Mouse (Mus musculus) forebrain, embryonic 15.5 days (tissue): ENCODE results near the gene 4933415A04Rik. TPM values are rescaled to one million over a fixed set of nuclear protein-coding genes. Genes with fewer than 3 reads are reported as not detected.
A peak's percentile ranks its signal among the peaks of the same experiment; 100 is the strongest.

Experiments used
- ATAC-seq: fragments of 200-750 bp; cut with Nextera tagmentation; replicated peaks from 2 replicates; pipeline ENCODE4 v1.8.0; 2017; ENCODE audit warnings: mild to moderate bottlenecking, moderate TSS enrichment, moderate library complexity
- H3K27ac ChIP-seq: fragments of 300-500 bp; sonication (generic); replicated peaks from 2 replicates; pipeline ENCODE4 v1.5.1; 2015; ENCODE audit warnings: mild to moderate bottlenecking, inconsistent platforms
- H3K27me3 ChIP-seq: fragments of 300-500 bp; sonication (generic); 2 replicates; pipeline ENCODE4 v1.6.1; 2015; ENCODE audit warnings: inconsistent platforms
- H3K36me3 ChIP-seq: fragments of 300-500 bp; sonication (generic); 2 replicates; pipeline ENCODE4 v1.6.1; 2015; ENCODE audit warnings: mild to moderate bottlenecking, inconsistent platforms
- H3K4me1 ChIP-seq: fragments of 300-500 bp; sonication (generic); 2 replicates; pipeline ENCODE4 v1.6.1; 2015; ENCODE audit warnings: inconsistent platforms
- H3K4me2 ChIP-seq: fragments of 300-500 bp; sonication (generic); replicated peaks from 2 replicates; pipeline ENCODE4 v1.6.1; 2015; ENCODE audit warnings: mild to moderate bottlenecking, inconsistent platforms
- H3K4me3 ChIP-seq: fragments of 300-500 bp; sonication (generic); 2 replicates; pipeline ENCODE4 v1.5.1; 2015; ENCODE audit warnings: mild to moderate bottlenecking, inconsistent platforms
- H3K9ac ChIP-seq: fragments of 300-500 bp; sonication (generic); replicated peaks from 2 replicates; pipeline ENCODE4 v1.6.1; 2015; ENCODE audit warnings: mild to moderate bottlenecking, inconsistent platforms
- H3K9me3 ChIP-seq: fragments of 300-500 bp; sonication (generic); 2 replicates; pipeline ENCODE4 v1.6.1; 2016; ENCODE audit warnings: inconsistent platforms
- WGBS: fragments of 180-500 bp; shearing (Covaris S2); methylation state at CpG from one replicate; pipeline ENCODE4 v1.1.7; 2015; ENCODE audit warnings: mixed read lengths; 5-methylcytosine and 5-hydroxymethylcytosine counted together
- polyA plus RNA-seq: library from polyadenylated mRNA; unstranded; fragments of >200 nt; fragmentation: Nextera tagmentation; extraction: Ambion mirVana; gene quantifications from 2 replicates; pipeline ENCODE4 v1.2.1, GENCODE M21; 2015

Gene 4933415A04Rik
- polyA plus RNA-seq, 1 experiment from 2014 or later, result 2.9 TPM

DNA sequence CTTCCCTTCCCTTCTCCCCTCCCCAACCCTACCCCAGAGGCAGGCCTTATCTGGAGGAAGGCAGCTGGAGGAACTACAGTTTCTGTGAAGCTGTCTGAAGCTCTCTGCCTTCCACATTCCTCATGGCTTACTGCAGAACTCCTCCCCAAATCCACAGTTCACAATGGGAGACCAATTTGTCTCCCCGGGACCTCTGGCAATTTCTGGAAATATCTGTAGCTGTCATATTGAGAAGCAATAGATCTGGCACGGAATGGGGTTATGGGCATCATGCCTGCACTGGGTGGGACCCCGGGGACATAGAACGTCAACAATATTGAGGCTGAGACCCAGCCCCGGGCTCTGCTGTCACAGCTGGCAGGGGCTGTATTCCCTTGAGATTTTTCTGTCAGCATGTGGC lies 31.1 kb downstream of the 4933415A04Rik start:
- WGBS, result 37% methylated on average over 5 of the region's 5 CpGs
- Histone ChIP-seq H3K9ac (no peak overlapping the region), H3K4me3 (no peak overlapping the region), H3K27ac (peak overlapping the region; percentile 31; the same call in 1 of the 2 replicates), H3K4me1 (peaks cover 15% of the 10 kb centered on the region), H3K36me3 (no peaks in the 10 kb centered on the region), H3K9me3 (no peaks in the 10 kb centered on the region), H3K27me3 (no peaks in the 10 kb centered on the region), H3K4me2 (no peak overlapping the region)
- peak; percentile 27 for ATAC-seq

- H3K9me3 ChIP-seq, result no peaks in the 10 kb centered on the region
- H3K36me3 ChIP-seq, result no peaks in the 10 kb centered on the region
- WGBS, result 44% methylated on average over 7 of the region's 7 CpGs
- peak; percentile 61 for ATAC-seq
- no peaks in the 10 kb centered on the region for H3K27me3 ChIP-seq
- peaks cover 10% of the 10 kb centered on the region for H3K4me1 ChIP-seq
- peak overlapping the region; percentile 31; the same call in 1 of the 2 replicates for H3K27ac ChIP-seq
- H3K9ac ChIP-seq, result no peak overlapping the region
- no peak overlapping the region for H3K4me3 ChIP-seq
- H3K4me2 ChIP-seq, result no peak overlapping the region
Observed at GRCm38 (mm10) chr11:43618403-43618802, 31.6 kb downstream of the 4933415A04Rik start.

DNA sequence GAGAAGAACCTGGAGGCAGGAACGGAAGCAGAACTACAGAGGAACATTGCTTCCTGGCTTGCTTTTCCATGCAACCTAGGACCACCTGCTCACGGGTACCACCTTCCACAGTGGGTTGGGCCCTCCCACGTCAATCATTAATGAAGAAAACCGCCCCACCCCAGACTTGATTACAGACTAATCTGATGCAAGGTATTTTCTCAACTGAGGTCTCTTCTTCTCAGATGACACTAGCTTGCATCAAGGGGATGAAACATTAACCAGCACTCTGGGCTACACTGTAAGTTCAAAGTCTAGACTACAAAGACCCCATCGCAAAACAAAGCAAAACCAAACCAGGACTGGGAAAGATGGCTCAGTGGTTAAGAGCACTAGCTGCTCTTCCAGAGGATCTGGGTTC lies 34.9 kb downstream of the 4933415A04Rik start:
- H3K9me3 ChIP-seq, result no peaks in the 10 kb centered on the region
- H3K27me3 ChIP-seq, result no peaks in the 10 kb centered on the region
- no peak overlapping the region for H3K27ac ChIP-seq
- ATAC-seq, result no peak
- no peak overlapping the region for H3K4me3 ChIP-seq
- H3K4me1 ChIP-seq, result peaks cover 17% of the 10 kb centered on the region
- H3K36me3 ChIP-seq, result no peaks in the 10 kb centered on the region
- H3K4me2 ChIP-seq, result no peak overlapping the region
- H3K9ac ChIP-seq, result no peak overlapping the region
- WGBS, result 81% methylated on average over 5 of the region's 5 CpGs

GRCm38 (mm10) chr11:43624341-43624740 lies 37.5 kb downstream of the 4933415A04Rik start:
- WGBS, result 85% methylated on average over 1 of the region's 1 CpGs
- no peak for ATAC-seq

DNA sequence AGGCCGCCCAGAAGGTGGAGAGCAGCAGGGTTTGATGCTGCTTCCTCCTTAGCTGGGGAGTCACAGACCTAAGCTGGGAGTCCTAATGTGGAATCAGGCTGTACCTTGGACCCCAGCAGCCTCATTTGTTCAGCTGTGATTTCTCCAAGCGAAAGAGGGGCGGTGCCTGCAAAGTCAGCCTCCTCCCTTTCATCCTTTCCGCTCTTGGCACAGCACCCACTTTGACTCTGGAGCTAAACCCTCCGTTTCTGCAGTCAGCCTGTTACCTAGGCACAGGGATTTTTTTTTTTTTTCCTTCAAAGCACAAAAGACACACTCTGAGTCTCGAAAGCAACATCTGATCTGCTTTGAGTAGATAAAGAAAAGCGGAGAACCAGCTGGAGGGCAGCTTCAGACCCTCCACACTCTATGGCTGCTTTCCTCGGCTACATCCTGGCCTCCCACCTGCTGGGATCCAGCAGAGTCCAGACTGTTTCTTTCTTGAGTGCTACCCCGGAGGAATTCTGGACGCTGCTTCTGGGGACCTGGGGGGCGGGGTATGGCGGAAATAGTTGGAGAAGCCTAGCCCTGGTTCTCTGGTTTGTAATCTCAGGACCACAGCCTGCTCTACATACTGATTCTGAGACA lies 39.6 kb downstream of the 4933415A04Rik start:
- 7% methylated on average over 12 of the region's 12 CpGs for WGBS
- H3K27me3 ChIP-seq, result no peaks in the 10 kb centered on the region

More at GRCm38 (mm10) chr11:43624341-43624740, 37.5 kb downstream of the 4933415A04Rik start:
- H3K4me3 ChIP-seq, result no peak overlapping the region
- H3K36me3 ChIP-seq, result no peaks in the 10 kb centered on the region
- H3K27ac ChIP-seq, result no peak overlapping the region
- no peak overlapping the region for H3K4me2 ChIP-seq
- peaks cover 13% of the 10 kb centered on the region for H3K4me1 ChIP-seq
- no peak overlapping the region for H3K9ac ChIP-seq
- no peaks in the 10 kb centered on the region for H3K9me3 ChIP-seq
- no peaks in the 10 kb centered on the region for H3K27me3 ChIP-seq

DNA sequence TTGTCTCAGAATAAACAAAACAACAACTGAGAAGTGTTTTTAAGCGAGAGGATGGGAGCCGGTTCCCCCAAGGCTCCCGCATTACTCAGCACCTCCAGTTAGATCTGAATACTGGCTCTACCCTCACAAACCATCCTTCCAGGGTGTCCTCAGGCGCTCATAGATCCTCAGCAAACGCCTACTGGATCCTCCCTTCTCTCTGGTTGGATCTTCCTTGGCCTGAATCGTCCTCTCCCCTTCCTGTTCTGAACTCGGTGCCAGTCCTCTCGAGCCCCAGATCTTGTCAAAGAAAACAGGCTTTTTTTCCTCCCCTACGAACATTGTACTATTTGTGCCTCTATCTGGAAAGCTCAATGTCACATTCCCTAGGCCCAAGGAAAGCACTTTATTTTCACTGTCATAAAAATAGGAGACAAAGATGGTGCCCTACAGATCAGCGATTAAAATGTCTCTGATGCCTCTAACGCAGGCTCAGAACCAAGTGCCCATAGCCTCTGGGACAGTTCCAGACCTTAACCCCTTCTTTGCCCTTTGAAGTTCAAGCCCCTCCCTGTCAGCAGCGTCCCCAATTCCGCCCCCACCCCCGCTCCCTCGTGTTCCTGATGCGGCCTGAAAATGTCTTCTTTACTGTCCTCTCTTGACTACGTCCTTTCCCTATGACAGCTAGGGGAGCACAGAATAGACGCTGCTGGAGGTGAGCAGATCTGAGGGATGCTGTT lies 40.2 kb downstream of the 4933415A04Rik start:
- peak overlapping the region; percentile 13; the same call in 1 of the 2 replicates for H3K4me3 ChIP-seq
- peak overlapping the region; percentile 33 for H3K4me2 ChIP-seq
- no peaks in the 10 kb centered on the region for H3K9me3 ChIP-seq
- ATAC-seq, result peak; percentile 20; the same call in 1 of the 2 replicates
- no peak overlapping the region for H3K9ac ChIP-seq
- 30% methylated on average over 18 of the region's 18 CpGs for WGBS
- no peaks in the 10 kb centered on the region for H3K27me3 ChIP-seq
- peaks cover 13% of the 10 kb centered on the region for H3K4me1 ChIP-seq
- peak overlapping the region; percentile 41; the same call in 1 of the 2 replicates for H3K27ac ChIP-seq
- no peaks in the 10 kb centered on the region for H3K36me3 ChIP-seq

More for the DNA sequence above, 39.6 kb downstream of the 4933415A04Rik start:
- peak overlapping the region; percentile 33 for H3K4me2 ChIP-seq
- no peaks in the 10 kb centered on the region for H3K36me3 ChIP-seq
- H3K9me3 ChIP-seq, result no peaks in the 10 kb centered on the region
- ATAC-seq, result peak; percentile 62
- peaks cover 13% of the 10 kb centered on the region for H3K4me1 ChIP-seq
- H3K27ac ChIP-seq, result peak overlapping the region; percentile 41; the same call in 1 of the 2 replicates
- no peak overlapping the region for H3K9ac ChIP-seq
- peak overlapping the region; percentile 13 for H3K4me3 ChIP-seq

- H3K27ac ChIP-seq, result no peak overlapping the region
- WGBS, result 91% methylated on average over 9 of the region's 9 CpGs
- H3K27me3 ChIP-seq, result no peaks in the 10 kb centered on the region
- no peak overlapping the region for H3K4me2 ChIP-seq
- H3K9me3 ChIP-seq, result no peaks in the 10 kb centered on the region
- H3K4me1 ChIP-seq, result peaks cover 20% of the 10 kb centered on the region
- no peak for ATAC-seq
- no peaks in the 10 kb centered on the region for H3K36me3 ChIP-seq
- H3K4me3 ChIP-seq, result no peak overlapping the region
- H3K9ac ChIP-seq, result no peak overlapping the region
Observed at GRCm38 (mm10) chr11:43631645-43632044, 44.8 kb downstream of the 4933415A04Rik start.

- Histone ChIP-seq H3K4me2 (no peak overlapping the region), H3K27me3 (no peaks in the 10 kb centered on the region), H3K27ac (no peak overlapping the region), H3K4me3 (no peak overlapping the region), H3K9me3 (no peaks in the 10 kb centered on the region), H3K36me3 (no peaks in the 10 kb centered on the region), H3K4me1 (peaks cover 13% of the 10 kb centered on the region), H3K9ac (no peak overlapping the region)
- ATAC-seq, result no peak
- 65% methylated on average over 4 of the region's 4 CpGs for WGBS
Observed at GRCm38 (mm10) chr11:43632566-43632965, 45.7 kb downstream of the 4933415A04Rik start.

GRCm38 (mm10) chr11:43633165-43633564 lies 46.3 kb downstream of the 4933415A04Rik start:
- H3K9ac ChIP-seq, result no peak overlapping the region
- peak; percentile 35 for ATAC-seq
- WGBS, result 78% methylated on average over 6 of the region's 6 CpGs
- no peaks in the 10 kb centered on the region for H3K9me3 ChIP-seq
- peaks cover 13% of the 10 kb centered on the region for H3K4me1 ChIP-seq
- H3K4me3 ChIP-seq, result no peak overlapping the region
- no peaks in the 10 kb centered on the region for H3K36me3 ChIP-seq
- no peaks in the 10 kb centered on the region for H3K27me3 ChIP-seq
- H3K27ac ChIP-seq, result no peak overlapping the region
- H3K4me2 ChIP-seq, result no peak overlapping the region

DNA sequence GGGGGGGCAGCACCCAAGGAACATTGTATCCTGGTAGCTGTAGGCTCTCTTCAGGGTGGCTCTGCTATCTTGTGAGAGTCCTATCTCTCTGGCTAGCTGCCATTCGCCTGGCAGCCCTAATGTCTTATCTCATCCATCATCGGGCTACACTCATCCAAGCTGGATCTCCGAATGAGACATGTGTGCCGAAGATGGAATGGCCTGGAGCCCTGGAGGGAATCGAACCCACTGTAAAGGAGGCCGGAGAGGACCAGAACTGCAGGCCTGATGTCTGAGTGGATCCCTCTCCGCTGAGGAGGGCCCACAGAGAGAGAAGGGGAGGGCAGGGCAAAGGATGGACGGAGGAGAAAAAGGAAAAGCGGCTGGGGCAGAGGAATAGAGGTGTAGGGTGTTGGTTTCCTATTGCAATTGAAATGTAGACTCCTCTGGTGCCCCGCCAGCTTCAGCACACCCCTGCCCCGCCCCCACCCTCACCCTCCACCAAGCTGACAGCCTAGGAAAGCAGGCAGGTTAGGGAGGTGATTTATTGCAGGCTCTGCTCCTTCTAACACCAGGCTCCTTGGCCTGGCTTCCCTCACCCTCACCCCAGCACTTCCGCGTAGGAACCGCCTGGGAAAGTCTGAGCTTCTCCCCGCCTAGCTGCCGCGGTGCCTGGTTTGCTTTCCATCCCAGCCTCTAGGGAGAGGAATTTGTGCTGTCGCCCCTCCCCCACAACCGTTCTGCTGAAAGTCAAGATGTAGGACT lies 47.0 kb downstream of the 4933415A04Rik start:
- ATAC-seq, result peak; percentile 67
- H3K27ac ChIP-seq, result no peak overlapping the region

GRCm38 (mm10) chr11:43636761-43637160 lies 49.9 kb downstream of the 4933415A04Rik start:
- no peak for ATAC-seq
- no peaks in the 10 kb centered on the region for H3K36me3 ChIP-seq
- peaks cover 13% of the 10 kb centered on the region for H3K4me1 ChIP-seq
- no peak overlapping the region for H3K4me3 ChIP-seq
- H3K27me3 ChIP-seq, result no peaks in the 10 kb centered on the region
- no peaks in the 10 kb centered on the region for H3K9me3 ChIP-seq
- H3K9ac ChIP-seq, result no peak overlapping the region
- WGBS, result 75% methylated on average over 4 of the region's 4 CpGs
- H3K27ac ChIP-seq, result no peak overlapping the region
- H3K4me2 ChIP-seq, result no peak overlapping the region

More for the DNA sequence above, 47.0 kb downstream of the 4933415A04Rik start:
- Histone ChIP-seq H3K36me3 (no peaks in the 10 kb centered on the region), H3K9me3 (no peaks in the 10 kb centered on the region), H3K9ac (no peak overlapping the region), H3K4me2 (peak overlapping the region; percentile 27; the same call in 1 of the 2 replicates), H3K4me1 (peaks cover 13% of the 10 kb centered on the region), H3K27me3 (no peaks in the 10 kb centered on the region), H3K4me3 (0 out of 2 replicates have a peak overlapping the region, but pooled peaks have one; percentile 8)
- WGBS, result 30% methylated on average over 19 of the region's 19 CpGs

DNA sequence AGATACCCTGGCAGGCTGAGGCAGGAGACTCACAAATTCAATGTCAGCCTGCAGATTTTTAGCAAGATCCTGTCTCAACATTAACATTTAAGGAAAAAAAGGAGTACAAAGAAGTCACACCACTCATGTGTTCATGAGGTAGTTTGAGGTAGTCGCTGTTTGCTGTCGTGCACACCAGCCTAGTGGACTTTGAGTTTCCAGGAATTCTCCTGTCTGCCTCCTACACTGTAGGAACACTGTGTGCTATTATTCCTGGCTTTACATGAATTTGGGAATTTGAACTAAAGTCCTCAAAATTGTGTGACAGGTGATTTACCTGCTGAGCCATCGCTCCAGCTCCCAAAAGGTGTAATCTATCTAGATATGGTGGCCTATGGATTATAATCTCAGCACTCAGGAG lies 51.6 kb downstream of the 4933415A04Rik start:
- no peak overlapping the region for H3K4me3 ChIP-seq
- no peak for ATAC-seq
- 96% methylated on average over 3 of the region's 3 CpGs for WGBS

More for the DNA sequence above, 51.6 kb downstream of the 4933415A04Rik start:
- Histone ChIP-seq H3K4me2 (no peak overlapping the region), H3K36me3 (no peaks in the 10 kb centered on the region), H3K27me3 (no peaks in the 10 kb centered on the region), H3K9ac (no peak overlapping the region), H3K4me1 (peaks cover 14% of the 10 kb centered on the region), H3K27ac (no peak overlapping the region), H3K9me3 (no peaks in the 10 kb centered on the region)
